Mouse (Mus musculus) liver, postnatal 0 days (tissue): ENCODE results near the gene Vkorc1l1. TPM values are rescaled to one million over a fixed set of nuclear protein-coding genes. Genes with fewer than 3 reads are reported as not detected.

Experiments
- ATAC-seq: fragments of 200-750 bp; cut with Nextera tagmentation; 2 replicates; pipeline ENCODE4 v1.8.0; 2017; ENCODE audit warnings: mild to moderate bottlenecking, moderate library complexity
- DNase-seq: peaks from one replicate; pipeline ENCODE4 v3.0.0-alpha.2; 2016
- H3K27ac ChIP-seq: fragments of 300-500 bp; sonication (generic); 2 replicates; pipeline ENCODE4 v1.5.1; 2014; ENCODE audit warnings: antibody characterized with exemption, moderate library complexity, mild to moderate bottlenecking, low read depth
- H3K27me3 ChIP-seq: fragments of 300-500 bp; sonication (generic); 2 replicates; pipeline ENCODE4 v1.6.1; 2014; ENCODE audit warnings: low read length, control low read depth, mixed read lengths; ENCODE audit not compliant: insufficient read depth
- H3K36me3 ChIP-seq: fragments of 300-500 bp; sonication (generic); replicated peaks from 2 replicates; pipeline ENCODE4 v1.6.1; 2014; ENCODE audit warnings: mild to moderate bottlenecking, control low read depth, low read length, moderate library complexity, mixed read lengths; ENCODE audit not compliant: insufficient read depth
- H3K4me1 ChIP-seq: fragments of 300-500 bp; sonication (generic); 2 replicates; pipeline ENCODE4 v1.6.1; 2014; ENCODE audit warnings: antibody characterized with exemption, mild to moderate bottlenecking, control low read depth; ENCODE audit not compliant: insufficient read depth
- H3K4me2 ChIP-seq: fragments of 300-500 bp; sonication (generic); 2 replicates; pipeline ENCODE4 v1.6.1; 2014; ENCODE audit warnings: low read depth, mild to moderate bottlenecking, low read length, moderate library complexity, mixed read lengths
- H3K4me3 ChIP-seq: fragments of 300-500 bp; sonication (generic); 2 replicates; pipeline ENCODE4 v1.5.1; 2014; ENCODE audit warnings: low read depth, low read length
- H3K9ac ChIP-seq: fragments of 300-500 bp; sonication (generic); replicated peaks from 2 replicates; pipeline ENCODE4 v1.6.1; 2014; ENCODE audit warnings: mild to moderate bottlenecking, moderate library complexity
- H3K9me3 ChIP-seq: fragments of 300-500 bp; sonication (generic); 2 replicates; pipeline ENCODE4 v1.6.1; 2016; ENCODE audit warnings: mild to moderate bottlenecking, control low read depth, low read length, mixed read lengths
- CTCF ChIP-seq: sonication (generic); IDR thresholded peaks from 2 replicates; pipeline ENCODE4 v1.5.1; 2016; ENCODE audit warnings: antibody characterized with exemption, low read depth
- EP300 ChIP-seq: IDR thresholded peaks from 2 replicates; pipeline ENCODE4 v1.6.1; 2016; ENCODE audit warnings: antibody characterized with exemption, low read depth, mild to moderate bottlenecking
- WGBS: fragments of 180-500 bp; shearing (Covaris S2); extraction: QIAGEN DNeasy Blood & Tissue Kit; methylation state at CpG from one replicate; pipeline ENCODE4 v1.1.7; 2014; ENCODE audit not compliant: insufficient replicate concordance; 5-methylcytosine and 5-hydroxymethylcytosine counted together
- polyA plus RNA-seq: library from polyadenylated mRNA; unstranded; fragments of >200 nt; fragmentation: Nextera tagmentation; extraction: Ambion mirVana; gene quantifications from 2 replicates; pipeline ENCODE4 v1.2.1, GENCODE M21; 2015

The Vkorc1l1 gene
- polyA plus RNA-seq, 1 experiment from 2014 or later, result 18.2 TPM

GRCm38 (mm10) chr5:130027134-130027533, 85.4 kb downstream of the Vkorc1l1 start:
- Histone ChIP-seq H3K4me3 (no peak overlapping the region), H3K27me3 (no peaks in the 10 kb centered on the region), H3K9ac (no peak overlapping the region), H3K4me1 (peaks cover 23% of the 10 kb centered on the region), H3K36me3 (no peaks in the 10 kb centered on the region), H3K27ac (no peak overlapping the region), H3K4me2 (no peak overlapping the region), H3K9me3 (no peaks in the 10 kb centered on the region)
- TF ChIP-seq EP300 (no peak), CTCF (no peak)
- no peak for DNase-seq
- WGBS, result 61% methylated on average over 5 of the region's 5 CpGs
- no peak for ATAC-seq

DNA sequence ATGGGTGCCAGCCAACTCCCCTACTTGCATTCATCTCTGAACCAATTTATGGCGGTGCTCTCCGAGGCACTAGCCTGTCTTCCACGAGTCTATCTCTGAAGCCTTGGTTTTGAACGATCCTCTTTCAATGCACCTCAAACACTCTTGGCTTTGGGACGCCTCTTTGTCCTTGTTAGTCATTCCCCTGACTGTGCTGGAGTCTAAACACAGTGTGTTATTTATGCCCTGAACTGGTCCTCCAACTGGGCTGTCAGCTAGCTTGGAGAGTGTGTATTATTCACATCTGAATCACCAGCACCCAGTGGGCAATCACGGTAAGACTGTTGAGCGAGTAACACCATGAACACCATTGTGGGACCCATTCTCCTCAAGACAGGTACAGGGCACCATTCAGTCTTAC, 85.9 kb downstream of the Vkorc1l1 start:
- no peaks in the 10 kb centered on the region for H3K36me3 ChIP-seq
- 80% methylated on average over 7 of the region's 7 CpGs for WGBS
- H3K9me3 ChIP-seq, result no peaks in the 10 kb centered on the region
- H3K27ac ChIP-seq, result no peak overlapping the region
- H3K4me1 ChIP-seq, result peaks cover 28% of the 10 kb centered on the region
- no peak overlapping the region for H3K9ac ChIP-seq
- no peak overlapping the region for H3K4me2 ChIP-seq
- TF ChIP-seq CTCF, result no peak
- no peak for TF ChIP-seq EP300
- H3K27me3 ChIP-seq, result no peaks in the 10 kb centered on the region
- no peak for ATAC-seq
- no peak for DNase-seq
- no peak overlapping the region for H3K4me3 ChIP-seq

- H3K27me3 ChIP-seq, result no peaks in the 10 kb centered on the region
- ATAC-seq (peak; percentile 46), DNase-seq (peak; percentile 89)
- peak within 1 kb of the TSS; percentile 84 for H3K4me2 ChIP-seq
- peaks cover 33% of the 10 kb centered on the region for H3K4me1 ChIP-seq
- H3K4me3 ChIP-seq, result peak within 1 kb of the TSS; percentile 76
- H3K9me3 ChIP-seq, result no peaks in the 10 kb centered on the region
- H3K9ac ChIP-seq, result peak within 1 kb of the TSS; percentile 83
- H3K27ac ChIP-seq, result peak within 1 kb of the TSS; percentile 95
- no peaks in the 10 kb centered on the region for H3K36me3 ChIP-seq
- no peak for TF ChIP-seq CTCF
- 0 out of 2 replicates have a peak, but pooled peaks have one; percentile 8 for TF ChIP-seq EP300
- WGBS, result 2% methylated on average over 51 of the region's 51 CpGs
These were observed 87.5 kb downstream of the Vkorc1l1 start, which contains the start of the genes Asl and Crcp for GRCm38 (mm10) chr5:130029142-130029897. Asl (minus strand) TSS chr5:130029247. Crcp (plus strand) TSS chr5:130029290.

DNA sequence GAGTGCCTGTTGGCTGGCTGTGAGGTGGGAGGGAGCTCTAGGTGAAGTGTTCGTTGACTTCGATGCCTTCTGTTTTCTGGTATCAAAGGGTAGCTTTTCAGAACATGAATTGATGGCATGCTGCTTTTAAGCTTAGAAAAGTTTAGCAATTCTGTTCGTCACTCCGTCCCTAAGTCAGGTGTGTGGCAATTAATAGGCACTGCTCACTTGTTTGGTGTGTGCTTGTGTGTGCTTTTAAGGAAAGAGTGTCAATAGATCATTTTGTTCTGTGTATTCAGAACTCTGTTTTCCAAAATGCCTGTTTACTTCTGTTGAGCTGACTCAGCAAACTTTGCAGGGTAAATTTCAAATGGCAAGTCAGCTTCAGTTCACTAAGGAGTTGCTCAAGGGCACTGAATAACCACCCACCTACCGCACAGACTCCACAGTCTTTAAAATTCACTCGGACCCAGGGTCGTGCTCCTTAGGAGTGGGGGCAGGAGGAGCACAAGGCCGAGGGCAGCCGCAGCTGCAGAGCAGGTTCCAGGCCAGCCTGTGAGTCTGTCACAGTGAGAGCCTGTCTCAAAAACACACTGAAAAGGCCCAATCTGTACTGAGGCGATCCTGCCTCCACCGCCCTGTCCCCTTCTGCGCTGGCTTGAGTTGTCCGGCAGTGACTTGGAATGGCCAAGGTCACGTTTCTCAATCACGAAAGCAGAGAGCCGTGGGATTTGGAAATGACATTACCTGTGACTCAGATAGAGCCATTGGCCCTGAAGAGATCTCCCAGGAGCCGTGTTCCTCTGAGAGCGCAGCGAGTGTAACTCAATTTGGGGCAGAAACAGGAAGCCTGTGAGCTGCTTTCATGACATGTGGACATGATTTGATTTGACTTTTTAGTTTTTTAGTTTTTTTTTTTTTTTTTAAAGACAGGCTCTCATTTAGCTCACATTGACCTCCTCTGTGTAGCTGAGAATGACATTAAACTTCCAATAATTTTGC, 89.9 kb downstream of the Vkorc1l1 start:
- peaks cover 32% of the 10 kb centered on the region for H3K4me1 ChIP-seq
- 80% methylated on average over 19 of the region's 19 CpGs for WGBS
- peaks cover 7% of the 10 kb centered on the region for H3K36me3 ChIP-seq
- peak overlapping the region; percentile 39; the same call in 1 of the 2 replicates for H3K9ac ChIP-seq
- DNase-seq (no peak), ATAC-seq (peak; percentile 82)
- H3K4me3 ChIP-seq, result no peak overlapping the region
- TF ChIP-seq CTCF, result no peak
- peak; percentile 85 for TF ChIP-seq EP300
- peak overlapping the region; percentile 96 for H3K27ac ChIP-seq
- no peaks in the 10 kb centered on the region for H3K27me3 ChIP-seq
- peak overlapping the region; percentile 30; the same call in 1 of the 2 replicates for H3K4me2 ChIP-seq
- no peaks in the 10 kb centered on the region for H3K9me3 ChIP-seq

GRCm38 (mm10) chr5:130033869-130034268, 92.1 kb downstream of the Vkorc1l1 start:
- DNase-seq, result no peak
- Histone ChIP-seq H3K9ac (0 out of 2 replicates have a peak overlapping the region, but pooled peaks have one; percentile 34), H3K36me3 (peaks cover 21% of the 10 kb centered on the region), H3K4me3 (no peak overlapping the region), H3K27me3 (no peaks in the 10 kb centered on the region), H3K4me2 (no peak overlapping the region), H3K27ac (peak overlapping the region; percentile 75), H3K4me1 (peaks cover 32% of the 10 kb centered on the region), H3K9me3 (no peaks in the 10 kb centered on the region)
- ATAC-seq, result peak; percentile 61
- TF ChIP-seq EP300 (peak; percentile 77), CTCF (no peak)
- WGBS, result 58% methylated on average over 2 of the region's 2 CpGs

Other genes starting within 250 kb of the Vkorc1l1 start
- gene Sept14, start 233.5 kb upstream of the Vkorc1l1 start, polyA plus RNA-seq, result not detected in 2 replicates
- gene Mrps17, start 226.5 kb upstream of the Vkorc1l1 start, polyA plus RNA-seq, result 124 and 130 TPM in 2 replicates
- 30.5 and 32.2 TPM in 2 replicates for gene Nipsnap2, start 216.9 kb upstream of the Vkorc1l1 start, polyA plus RNA-seq
- 18.4 and 20.5 TPM in 2 replicates for gene Psph, start 154.5 kb upstream of the Vkorc1l1 start, polyA plus RNA-seq
- gene Sumf2, start 95.0 kb upstream of the Vkorc1l1 start, polyA plus RNA-seq, result 12.4 and 14.8 TPM in 2 replicates
- 955 and 988 TPM in 2 replicates for gene Chchd2, start 54.5 kb upstream of the Vkorc1l1 start, polyA plus RNA-seq
- gene Zbed5, start 46.2 kb upstream of the Vkorc1l1 start, polyA plus RNA-seq, result 3.3 and 3.7 TPM in 2 replicates
- 0.08 and 0.20 TPM in 2 replicates for gene Phkg1, start 43.4 kb upstream of the Vkorc1l1 start, polyA plus RNA-seq
- 1.4 TPM in 2 replicates for gene Nupr1l, start 33.4 kb upstream of the Vkorc1l1 start, polyA plus RNA-seq
- gene Gusb, start 61.1 kb downstream of the Vkorc1l1 start, polyA plus RNA-seq, result 26.3 and 29.3 TPM in 2 replicates
- gene Asl, start 87.3 kb downstream of the Vkorc1l1 start, polyA plus RNA-seq, result 291 and 304 TPM in 2 replicates
- gene Crcp, start 87.3 kb downstream of the Vkorc1l1 start, polyA plus RNA-seq, result 19.3 and 20.8 TPM in 2 replicates
- gene Tpst1, start 131.4 kb downstream of the Vkorc1l1 start, polyA plus RNA-seq, result 23.8 and 26.0 TPM in 2 replicates
- 3.6 and 3.9 TPM in 2 replicates for gene Kctd7, start 202.9 kb downstream of the Vkorc1l1 start, polyA plus RNA-seq
- 18.5 and 19.7 TPM in 2 replicates for gene Rabgef1, start 229.8 kb downstream of the Vkorc1l1 start, polyA plus RNA-seq